Mouse (Mus musculus) ES-E14 (cell line): Measurements from ENCODE around the gene Nmnat1. TPM values are rescaled to one million over a fixed set of nuclear protein-coding genes. Genes with fewer than 3 reads are reported as not detected.
A peak's percentile ranks its signal among the peaks of the same experiment; 100 is the strongest.

ENCODE experiments used
- DNase-seq: peaks from one replicate; pipeline ENCODE4 v3.0.0-alpha.2; 2013; ENCODE audit warnings: low read depth, low spot score
- H3K27ac ChIP-seq: 2 replicates; pipeline ENCODE4 v1.5.1; 2012; ENCODE audit warnings: low read depth, mild to moderate bottlenecking, low read length, moderate library complexity, mixed read lengths; ENCODE audit not compliant: poor library complexity, insufficient read depth, severe bottlenecking
- H3K36me3 ChIP-seq: 2 replicates; pipeline ENCODE4 v1.6.1; 2012; ENCODE audit warnings: mild to moderate bottlenecking, low read length, moderate library complexity, mixed read lengths; ENCODE audit not compliant: control insufficient read depth, poor library complexity, insufficient read depth, severe bottlenecking
- H3K4me1 ChIP-seq, 2 experiments: fragments of 150-350 bp in 1 of 2; sonication (generic) in 1 of 2; 2 replicates each; pipeline ENCODE4 v1.6.1; 2012; ENCODE audit warnings: low read length in 2 of 2, mild to moderate bottlenecking in 1 of 2, mixed read lengths in 1 of 2; ENCODE audit not compliant: control insufficient read depth in 2 of 2, insufficient read depth in 2 of 2, poor library complexity in 1 of 2
- H3K4me3 ChIP-seq, 2 experiments: fragments of 150-350 bp in 1 of 2; sonication (generic) in 1 of 2; 2 replicates each; pipeline ENCODE4 v1.5.1; 2012; ENCODE audit warnings: low read length in 2 of 2, low read depth in 1 of 2, mild to moderate bottlenecking in 1 of 2, mixed read lengths in 1 of 2; ENCODE audit not compliant: insufficient read depth in 1 of 2, poor library complexity in 1 of 2, severe bottlenecking in 1 of 2
- H3K9ac ChIP-seq: 2 replicates; pipeline ENCODE4 v1.6.1; 2012; ENCODE audit warnings: low read depth, mild to moderate bottlenecking, low read length, mixed read lengths; ENCODE audit not compliant: poor library complexity, insufficient read depth, severe bottlenecking
- H3K9me3 ChIP-seq: fragments of 150-350 bp; sonication (generic); 2 replicates; pipeline ENCODE4 v1.6.1; 2012; ENCODE audit warnings: low read depth, mild to moderate bottlenecking, low read length; ENCODE audit not compliant: control insufficient read depth, insufficient read depth
- CHD2 ChIP-seq: IDR thresholded peaks from 2 replicates; pipeline ENCODE4 v1.6.1; 2014; ENCODE audit warnings: mild to moderate bottlenecking, low read depth, low read length, inconsistent platforms
- HCFC1 ChIP-seq: IDR thresholded peaks from 2 replicates; pipeline ENCODE4 v1.6.1; 2012; ENCODE audit warnings: low read length, inconsistent platforms, borderline replicate concordance; ENCODE audit not compliant: insufficient read depth
- MAFK ChIP-seq: IDR thresholded peaks from 2 replicates; pipeline ENCODE4 v1.6.1; 2014; ENCODE audit warnings: mild to moderate bottlenecking, low read depth, low read length, inconsistent platforms; ENCODE audit not compliant: insufficient read depth
- ZC3H11A ChIP-seq: IDR thresholded peaks from 2 replicates; pipeline ENCODE4 v1.6.1; 2012; ENCODE audit warnings: low read depth, mild to moderate bottlenecking, inconsistent platforms, low read length, borderline replicate concordance
- ZNF384 ChIP-seq: IDR thresholded peaks from 2 replicates; pipeline ENCODE4 v1.6.1; 2012; ENCODE audit warnings: low read depth, low read length, inconsistent platforms
- in situ Hi-C, 2 experiments: fragments of 600-800 bp; cut with MboI; formaldehyde crosslinking; loops; one replicate each; pipeline ENCODE4 v1.15.1; 2025; ENCODE audit warnings: low sequenced_read_pairs in 2 of 2, inconsistent platforms in 1 of 2; ENCODE audit not compliant: unreplicated experiment in 2 of 2
- total RNA-seq: library from RNA; depleted of rRNA; stranded (reverse); fragments of 300-350 nt; gene quantifications from 2 replicates; pipeline ENCODE4 v1.2.3, GENCODE M21; 2012; rRNA removed

The Nmnat1 gene
- 8.5 and 11.0 TPM in 2 replicates for total RNA-seq

GRCm38 (mm10) chr4:149485053-149485824 is at the start of gene Nmnat1, which contains the start of gene Lzic:
Gene Nmnat1, minus strand, starts transcription at chr4:149485202.
Gene Lzic, plus strand, starts transcription at chr4:149485229.
- peaks cover 19% of the 10 kb centered on the region for H3K36me3 ChIP-seq
- DNase-seq = peak; percentile 94

DNA sequence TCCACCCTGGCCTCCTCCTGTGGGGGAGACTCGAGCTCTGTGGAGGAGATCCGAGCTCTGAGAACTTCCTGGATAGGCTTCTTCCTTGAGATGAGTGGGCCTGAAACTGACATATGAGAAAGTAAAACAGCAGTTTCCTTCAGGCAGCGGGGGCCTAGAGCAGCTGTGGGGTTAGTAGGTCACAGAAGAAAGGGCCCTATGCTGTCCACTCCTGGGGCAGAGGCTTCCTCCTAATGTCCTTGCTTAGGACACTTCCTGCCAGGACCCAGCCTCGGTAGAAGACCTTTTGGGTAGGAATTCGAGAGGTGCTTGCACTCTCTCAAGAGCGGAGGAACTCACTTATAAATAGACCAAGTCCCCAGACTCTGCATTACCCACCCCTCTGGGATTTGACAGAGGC is 44.7 kb upstream of the Nmnat1 start:
- no peak for TF ChIP-seq ZC3H11A
- TF ChIP-seq CHD2 = no peak
- no peak overlapping the region for H3K4me3 ChIP-seq
- no peaks in the 10 kb centered on the region for H3K36me3 ChIP-seq
- no peak for DNase-seq
- H3K4me1 ChIP-seq = peaks cover 1 to 12% of the 10 kb centered on the region in 2 experiments; a peak in 1 of 4 replicates
- H3K9me3 ChIP-seq = no peaks in the 10 kb centered on the region
- in situ Hi-C loops = no loop called here
- H3K27ac ChIP-seq = no peak overlapping the region
- no peak overlapping the region for H3K9ac ChIP-seq

More at GRCm38 (mm10) chr4:149485053-149485824, at the start of gene Nmnat1, which contains the start of gene Lzic:
- Histone ChIP-seq H3K4me3 (peak within 1 kb of the TSS; percentile 90 to 95), H3K4me1 (peaks cover 2 to 5% of the 10 kb centered on the region in 2 experiments; a peak in 2 of 4 replicates), H3K27ac (peak within 1 kb of the TSS; percentile 54), H3K9ac (peak within 1 kb of the TSS; percentile 89), H3K9me3 (no peaks in the 10 kb centered on the region)
- in situ Hi-C loops = no loop called here
- TF ChIP-seq CHD2 (peak; percentile 31; the same call in 1 of the 2 replicates), ZC3H11A (no peak), HCFC1 (peak; percentile 76; the same call in 1 of the 2 replicates)

DNA sequence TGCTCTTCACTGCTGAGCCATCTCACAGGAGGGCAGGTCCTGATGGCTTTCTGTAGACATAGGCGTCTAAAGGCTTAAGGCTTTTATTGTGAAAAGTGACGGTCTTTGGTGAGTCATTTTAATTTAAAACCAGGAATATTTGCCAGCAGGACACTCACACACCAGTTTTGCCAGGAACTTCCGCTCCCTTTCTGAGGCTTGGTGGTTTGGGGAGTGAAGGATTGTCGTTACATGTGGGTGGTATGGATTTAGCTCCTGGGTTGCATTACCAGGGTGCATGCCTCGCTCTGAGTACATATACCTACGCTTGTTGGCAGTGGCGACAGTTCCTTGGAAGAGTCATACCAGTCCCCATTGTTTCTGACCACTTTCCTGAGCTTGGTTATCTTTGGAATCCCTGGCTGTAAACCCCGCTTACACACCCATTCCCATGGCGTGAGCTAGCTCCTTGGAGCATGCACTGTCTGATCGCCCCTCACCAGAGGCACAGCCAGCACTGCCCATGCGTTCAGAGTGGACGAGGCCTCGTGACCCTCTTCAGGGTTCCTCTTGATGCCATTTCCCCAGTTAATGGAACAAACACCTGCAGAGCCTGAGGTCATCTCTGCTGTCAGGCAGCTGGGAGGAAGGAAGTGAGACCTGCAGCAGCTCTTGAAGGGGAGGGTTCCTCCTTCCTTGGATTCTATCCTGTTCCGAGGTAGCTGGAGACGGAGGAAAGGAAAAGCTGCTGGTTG is 42.8 kb upstream of the Nmnat1 start:
- Histone ChIP-seq H3K9me3 (no peaks in the 10 kb centered on the region), H3K27ac (no peak overlapping the region), H3K36me3 (no peaks in the 10 kb centered on the region), H3K9ac (no peak overlapping the region), H3K4me1 (peaks cover 1 to 12% of the 10 kb centered on the region in 2 experiments; a peak in 1 of 4 replicates), H3K4me3 (no peak overlapping the region)
- in situ Hi-C loops = no loop called here
- TF ChIP-seq MAFK (no peak), ZNF384 (no peak), CHD2 (no peak)
- no peak for DNase-seq

GRCm38 (mm10) chr4:149526330-149526729 is 41.3 kb upstream of the Nmnat1 start:
- DNase-seq = no peak
- in situ Hi-C loops = no loop called here
- Histone ChIP-seq H3K36me3 (no peaks in the 10 kb centered on the region), H3K4me1 (peaks cover 1 to 12% of the 10 kb centered on the region in 2 experiments; a peak in 1 of 4 replicates), H3K9ac (no peak overlapping the region), H3K27ac (no peak overlapping the region), H3K9me3 (no peaks in the 10 kb centered on the region), H3K4me3 (no peak overlapping the region)
- TF ChIP-seq MAFK = no peak
- no peak for TF ChIP-seq CHD2
- no peak for TF ChIP-seq ZNF384
- TF ChIP-seq ZC3H11A = no peak
- TF ChIP-seq HCFC1 = no peak
